Mouse (Mus musculus): ENCODE measurements at regions not wholly inside any gene's neighbourhood (a gene's known extent, or its start where the extent isn't known, plus 50 kb on each side); places are given as distances from the start of the nearest gene placed in this dataset.

DNA sequence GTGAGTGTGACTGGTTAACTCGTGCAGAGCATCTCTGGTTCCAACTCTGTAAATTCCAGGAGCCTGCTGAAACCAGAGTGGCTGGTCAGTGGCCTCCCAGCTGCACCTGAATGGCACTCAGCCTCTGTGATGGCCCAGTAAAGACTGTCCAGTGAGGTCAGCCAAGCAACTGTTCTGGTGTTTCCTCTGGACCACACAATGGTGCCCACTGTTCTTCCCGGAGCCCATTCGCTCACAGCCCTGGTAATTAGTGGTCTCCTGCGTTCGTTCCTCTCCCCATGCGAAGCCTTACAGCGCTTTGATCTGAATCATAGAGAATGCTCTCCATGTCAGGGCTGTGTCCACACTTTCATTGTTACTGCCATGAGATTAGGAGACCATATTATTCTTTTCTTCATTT, 75.5 kb downstream of the Enkur start:
- TF ChIP-seq CTCF (IDR thresholded peaks at IDR 0.05; ENCODE audit: borderline replicate concordance, extremely low read depth, insufficient read depth, insufficient read length) (no peak), POLR2A (IDR thresholded peaks at IDR 0.05; ENCODE audit: borderline replicate concordance, extremely low read depth, insufficient read depth, insufficient read length, poor library complexity, severe bottlenecking) (no peak)
- peak; percentile 17 for DNase-seq (ENCODE audit: low read depth)

DNA sequence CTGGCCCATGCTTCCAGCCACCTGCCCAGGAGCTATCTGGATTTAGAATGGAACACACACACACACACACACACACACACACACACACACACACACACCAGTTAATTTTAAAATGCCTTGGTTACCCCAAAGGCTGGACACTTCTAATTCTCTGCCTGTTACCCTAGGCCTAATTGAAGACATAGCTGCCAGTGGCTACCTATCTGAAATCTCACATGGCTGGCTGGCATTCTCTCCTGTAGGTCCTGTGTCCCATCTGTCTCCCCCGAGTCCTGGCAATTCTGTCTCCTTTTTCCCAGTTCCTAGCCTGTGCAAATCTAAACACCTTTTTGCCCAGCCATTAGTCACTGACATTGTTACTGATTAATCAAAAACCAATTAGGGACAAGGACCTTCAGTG, 78.6 kb downstream of the Enkur start:
- TF ChIP-seq CTCF (IDR thresholded peaks at IDR 0.05; ENCODE audit: borderline replicate concordance, extremely low read depth, insufficient read depth, insufficient read length), result no peak
- TF ChIP-seq POLR2A (IDR thresholded peaks at IDR 0.05; ENCODE audit: borderline replicate concordance, extremely low read depth, insufficient read depth, insufficient read length, poor library complexity, severe bottlenecking), result no peak
- no peak for DNase-seq (ENCODE audit: low read depth)

DNA sequence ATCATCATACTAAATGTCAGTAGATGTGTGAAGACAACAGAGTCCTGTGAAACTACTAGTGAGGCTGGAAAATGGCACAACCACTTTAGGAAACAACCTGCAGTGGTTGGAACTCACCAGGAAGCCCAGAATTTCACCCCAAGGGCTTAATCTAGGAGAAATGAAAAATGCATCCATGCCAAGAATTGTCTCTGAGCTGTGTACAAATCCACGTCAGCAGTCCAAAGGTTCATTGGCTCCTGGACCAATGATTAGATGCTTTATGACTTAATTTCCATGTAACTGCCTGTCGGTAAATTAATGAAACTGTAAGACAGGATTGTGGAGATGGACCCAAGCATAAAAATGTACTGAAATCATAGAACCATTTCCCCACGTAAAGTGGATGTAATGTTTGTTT, 82.7 kb downstream of the Enkur start:
- TF ChIP-seq CTCF (IDR thresholded peaks at IDR 0.05; ENCODE audit: borderline replicate concordance, extremely low read depth, insufficient read depth, insufficient read length) (no peak), POLR2A (IDR thresholded peaks at IDR 0.05; ENCODE audit: borderline replicate concordance, extremely low read depth, insufficient read depth, insufficient read length, poor library complexity, severe bottlenecking) (no peak)
- DNase-seq (ENCODE audit: low read depth), result no peak

DNA sequence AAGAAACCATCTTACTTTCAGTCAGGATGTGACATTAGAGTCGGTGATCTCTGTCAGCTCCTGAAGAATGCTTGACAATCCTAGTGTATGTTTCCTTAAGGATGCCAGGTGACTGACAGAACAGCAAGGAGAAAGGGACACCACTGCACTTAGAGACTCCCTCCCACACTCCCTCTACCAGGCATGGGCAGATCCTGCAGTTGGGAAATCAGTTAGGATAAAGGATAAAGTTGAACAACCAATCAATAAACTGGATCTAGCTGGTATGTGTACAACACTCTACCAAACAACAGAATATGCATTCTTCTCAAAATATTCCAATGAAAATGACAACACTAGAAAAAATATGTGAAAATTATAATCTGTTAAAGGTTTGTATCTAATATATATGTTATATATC, 83.5 kb downstream of the Enkur start:
- no peak for TF ChIP-seq CTCF (IDR thresholded peaks at IDR 0.05; ENCODE audit: borderline replicate concordance, extremely low read depth, insufficient read depth, insufficient read length)
- no peak for TF ChIP-seq POLR2A (IDR thresholded peaks at IDR 0.05; ENCODE audit: borderline replicate concordance, extremely low read depth, insufficient read depth, insufficient read length, poor library complexity, severe bottlenecking)
- no peak for DNase-seq (ENCODE audit: low read depth)

DNA sequence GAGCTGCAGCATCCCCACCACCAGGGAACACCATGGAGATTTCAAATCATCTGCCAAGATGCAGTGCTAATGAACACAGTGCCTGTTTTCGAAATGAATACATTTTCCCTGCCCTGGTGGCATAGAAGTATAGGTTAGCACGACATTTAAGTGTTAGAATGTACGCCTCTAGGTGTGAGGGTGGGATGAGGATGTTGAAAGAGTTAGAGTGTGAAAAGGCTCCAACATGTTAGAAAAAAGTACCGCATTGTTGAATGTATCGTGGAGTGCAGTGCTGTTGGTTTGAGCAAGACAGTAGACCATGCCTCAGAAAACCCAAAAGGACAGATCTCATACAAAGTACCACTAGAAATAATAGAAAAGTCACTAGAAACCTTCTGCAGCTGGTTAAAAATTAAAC, 88.3 kb downstream of the Enkur start:
- TF ChIP-seq POLR2A (IDR thresholded peaks at IDR 0.05; ENCODE audit: borderline replicate concordance, extremely low read depth, insufficient read depth, insufficient read length, poor library complexity, severe bottlenecking) (no peak), CTCF (IDR thresholded peaks at IDR 0.05; ENCODE audit: borderline replicate concordance, extremely low read depth, insufficient read depth, insufficient read length) (no peak)
- peak; percentile 25 for DNase-seq (ENCODE audit: low read depth)

DNA sequence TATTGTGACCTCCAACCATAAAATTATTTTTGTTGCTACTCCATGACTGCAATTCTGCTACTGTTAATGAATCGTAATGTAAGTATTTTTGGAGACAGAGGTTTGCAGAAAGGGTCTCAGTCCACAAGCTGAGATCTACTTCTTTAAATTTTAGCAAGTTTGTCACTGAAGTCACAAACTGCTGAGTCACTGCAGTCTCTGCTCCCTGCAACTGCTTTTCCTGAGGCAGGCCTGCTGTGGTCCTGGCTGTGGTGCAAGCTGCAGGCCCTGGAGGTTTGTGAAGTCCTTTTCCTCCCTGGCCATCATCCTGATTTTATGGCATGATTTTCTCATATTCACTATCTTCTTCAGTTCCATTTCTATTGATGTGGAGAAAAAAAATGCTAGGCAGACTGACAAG, 93.6 kb downstream of the Enkur start:
- no peak for TF ChIP-seq CTCF (IDR thresholded peaks at IDR 0.05; ENCODE audit: borderline replicate concordance, extremely low read depth, insufficient read depth, insufficient read length)
- no peak for TF ChIP-seq POLR2A (IDR thresholded peaks at IDR 0.05; ENCODE audit: borderline replicate concordance, extremely low read depth, insufficient read depth, insufficient read length, poor library complexity, severe bottlenecking)
- DNase-seq (ENCODE audit: low read depth), result no peak

DNA sequence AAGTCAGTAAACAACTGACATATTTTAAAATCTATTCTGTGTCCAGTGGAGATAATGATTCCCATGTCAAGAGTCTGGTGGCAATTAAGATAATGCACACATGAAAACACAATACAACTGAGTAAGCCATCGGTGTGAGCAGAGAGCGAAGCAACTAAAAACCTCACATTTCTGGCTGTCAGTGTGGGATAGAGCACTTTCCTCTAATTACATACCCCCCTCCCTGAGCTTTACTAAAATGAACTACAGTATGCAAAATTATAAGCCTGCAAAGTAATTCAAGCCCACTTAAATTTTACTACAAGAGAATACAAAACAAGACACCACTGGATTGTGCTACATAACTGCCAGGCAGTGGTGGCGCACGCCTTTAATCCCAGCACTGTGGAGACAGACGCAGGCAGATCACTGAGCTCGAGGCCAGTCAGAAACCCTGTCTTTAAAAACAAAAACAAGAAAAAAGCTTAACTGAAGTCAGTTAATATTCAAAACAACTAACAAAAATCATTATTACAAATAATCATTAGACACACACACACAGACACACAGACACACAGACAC, 104.8 kb downstream of the Enkur start:
- TF ChIP-seq POLR2A (IDR thresholded peaks at IDR 0.05; ENCODE audit: borderline replicate concordance, extremely low read depth, insufficient read depth, insufficient read length, poor library complexity, severe bottlenecking), result no peak
- no peak for TF ChIP-seq CTCF (IDR thresholded peaks at IDR 0.05; ENCODE audit: borderline replicate concordance, extremely low read depth, insufficient read depth, insufficient read length)
- peak; percentile 43 for DNase-seq (ENCODE audit: low read depth)

DNA sequence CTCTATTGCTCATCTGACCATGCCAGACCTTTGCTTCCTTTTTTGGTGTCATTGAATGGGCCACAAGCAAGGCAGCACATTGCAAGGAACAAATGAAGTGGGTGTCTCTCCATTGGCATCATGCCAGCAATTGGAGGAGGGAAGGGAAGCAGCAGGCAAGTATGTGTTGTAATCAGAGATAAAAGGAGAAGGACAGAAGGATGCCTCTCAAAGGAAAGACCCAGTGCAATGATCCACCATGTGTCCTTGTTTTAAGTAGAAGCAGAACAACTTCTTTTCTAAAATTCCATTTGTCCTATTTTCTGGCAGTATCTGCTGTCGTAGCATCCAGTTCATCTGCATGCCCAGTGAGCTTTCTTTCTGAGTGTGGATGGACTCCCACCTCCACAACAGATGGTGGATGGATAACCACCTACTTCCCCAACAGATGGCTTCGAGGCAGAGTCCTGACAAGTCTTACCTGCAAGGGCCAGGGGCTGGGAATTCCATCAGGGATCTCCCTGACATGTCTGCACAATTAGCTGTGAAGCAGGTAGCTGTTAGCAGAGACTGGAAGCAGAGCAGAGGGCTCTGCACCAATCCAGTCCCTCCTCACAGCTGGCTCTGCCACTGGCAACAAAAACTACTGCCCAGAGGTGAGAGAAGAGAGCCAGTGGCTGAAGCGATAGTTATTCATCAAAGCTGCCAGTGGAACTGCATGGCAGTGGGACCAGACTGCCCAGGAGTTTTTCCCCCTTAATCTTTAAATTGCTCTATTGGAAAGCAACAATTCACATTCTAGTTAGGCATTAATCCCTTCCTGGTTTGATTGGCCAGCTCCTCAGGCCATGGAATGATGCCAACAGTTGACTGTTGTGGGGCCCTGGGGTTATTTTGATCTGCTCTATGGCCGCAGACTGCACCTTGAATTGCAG, 113.8 kb downstream of the Enkur start:
- DNase-seq (ENCODE audit: low read depth), result peak; percentile 69
- TF ChIP-seq CTCF (IDR thresholded peaks at IDR 0.05; ENCODE audit: borderline replicate concordance, extremely low read depth, insufficient read depth, insufficient read length), result no peak
- TF ChIP-seq POLR2A (IDR thresholded peaks at IDR 0.05; ENCODE audit: borderline replicate concordance, extremely low read depth, insufficient read depth, insufficient read length, poor library complexity, severe bottlenecking), result no peak

DNA sequence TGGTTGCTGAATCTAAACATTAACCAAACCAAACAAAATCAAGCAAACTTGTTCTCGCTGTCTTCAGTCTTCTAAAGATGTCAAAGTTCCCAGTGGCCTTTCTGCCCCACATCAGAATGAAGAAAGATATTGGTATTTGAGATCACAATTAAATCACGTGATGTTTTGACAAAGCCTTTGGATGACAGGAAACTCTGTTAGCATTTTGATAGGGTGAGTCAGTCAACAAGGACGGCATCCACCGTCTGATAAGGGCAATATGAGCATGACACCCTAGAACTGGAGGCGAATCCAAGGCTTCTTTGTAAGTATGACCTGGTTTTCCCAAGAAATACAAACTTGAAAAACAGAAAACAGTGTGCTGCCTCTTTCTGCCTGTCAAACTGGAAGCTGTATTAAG, 116.8 kb upstream of the Arhgap21 start:
- TF ChIP-seq CTCF (IDR thresholded peaks at IDR 0.05; ENCODE audit: borderline replicate concordance, extremely low read depth, insufficient read depth, insufficient read length), result no peak
- TF ChIP-seq POLR2A (IDR thresholded peaks at IDR 0.05; ENCODE audit: borderline replicate concordance, extremely low read depth, insufficient read depth, insufficient read length, poor library complexity, severe bottlenecking), result no peak
- DNase-seq (ENCODE audit: low read depth), result no peak

DNA sequence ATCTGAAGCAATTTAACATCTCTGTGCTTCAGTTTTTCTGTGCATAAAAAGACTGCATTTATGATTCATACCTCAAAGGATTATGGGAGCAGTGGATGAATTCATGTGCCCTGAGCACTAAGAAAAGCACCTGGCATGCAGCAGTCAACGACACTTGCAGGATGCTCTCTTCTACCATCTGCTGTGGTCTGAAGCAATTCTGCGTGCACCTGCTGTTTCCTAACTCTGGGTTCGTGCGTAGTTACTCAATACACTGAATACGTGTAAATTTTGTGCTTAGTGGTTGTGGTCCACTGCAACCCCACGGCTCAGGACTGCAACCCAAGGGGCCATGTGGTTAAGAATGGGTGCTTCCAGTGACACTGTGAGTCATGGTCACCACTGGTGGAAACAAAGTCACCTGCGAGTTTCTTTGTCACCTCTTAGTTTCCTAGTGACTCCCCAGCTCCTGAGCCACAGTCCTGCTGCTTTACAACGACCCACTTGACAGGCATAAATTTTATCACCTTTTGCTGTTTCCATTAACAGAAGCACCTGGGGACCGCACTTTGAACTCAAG, 98.7 kb upstream of the Arhgap21 start:
- no peak for TF ChIP-seq POLR2A (IDR thresholded peaks at IDR 0.05; ENCODE audit: borderline replicate concordance, extremely low read depth, insufficient read depth, insufficient read length, poor library complexity, severe bottlenecking)
- TF ChIP-seq CTCF (IDR thresholded peaks at IDR 0.05; ENCODE audit: borderline replicate concordance, extremely low read depth, insufficient read depth, insufficient read length), result no peak

DNA sequence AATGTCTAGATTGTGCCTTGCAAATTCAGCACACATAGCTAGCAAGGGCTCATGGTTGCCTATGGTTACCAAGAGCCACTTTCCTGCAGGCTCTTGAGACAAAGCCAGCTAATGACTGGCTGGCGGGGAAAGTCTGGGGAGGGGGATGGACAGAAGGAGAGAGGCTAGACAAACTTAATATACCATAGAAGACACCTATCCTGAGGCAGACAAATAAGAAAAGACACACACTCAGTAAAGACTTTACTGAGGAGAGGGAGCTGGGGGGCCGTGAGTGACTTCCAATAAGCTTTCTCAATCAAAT, 91.6 kb upstream of the Arhgap21 start:
- DNase-seq (ENCODE audit: low read depth), result peak; percentile 93
- TF ChIP-seq POLR2A (IDR thresholded peaks at IDR 0.05; ENCODE audit: borderline replicate concordance, extremely low read depth, insufficient read depth, insufficient read length, poor library complexity, severe bottlenecking), result no peak
- TF ChIP-seq CTCF (IDR thresholded peaks at IDR 0.05; ENCODE audit: borderline replicate concordance, extremely low read depth, insufficient read depth, insufficient read length), result no peak

More for the DNA sequence above, 98.7 kb upstream of the Arhgap21 start:
- no peak for DNase-seq (ENCODE audit: low read depth)

Measured in brain, embryonic 14.5 days (tissue).